9 mouse cellular contexts compared by ENCODE assay signal in the genomic region with DNA sequence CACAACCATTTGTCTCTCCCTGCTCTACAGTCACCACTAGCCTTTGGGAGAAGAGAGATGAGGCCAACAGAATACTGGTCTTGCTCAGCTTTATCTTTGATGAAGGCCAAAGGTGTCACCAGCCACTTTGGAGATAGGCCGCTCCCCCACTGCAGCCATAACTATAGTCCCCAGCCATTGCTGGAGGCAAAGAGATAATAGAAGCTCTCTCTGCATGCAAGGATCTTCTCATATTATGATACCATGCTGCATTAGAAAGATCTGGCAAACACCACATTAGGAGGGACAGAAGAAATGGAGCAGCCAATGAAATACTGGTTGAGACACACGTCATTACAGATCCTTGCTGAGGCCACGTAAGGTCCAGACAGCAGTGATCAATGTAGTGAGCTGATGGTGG. TPM values are rescaled to one million over a fixed set of nuclear protein-coding genes. Genes with fewer than 3 reads are reported as not detected.
A peak's percentile ranks its signal among the peaks of the same experiment; 100 is the strongest.
DNase-seq lines count a peak whose midpoint lies in the region; ATAC-seq and TF ChIP-seq lines count a peak whose summit lies in the region.
"Had no signal": no experiment of that assay in that cellular context is flagged by ENCODE, and none has a peak within 500 bp of the region (broad histone marks: within the 10 kb centered on the region; RNA-seq: fewer than 3 reads in every experiment).

No protein-coding gene starts in this region.

- ATAC-seq in heart, embryonic 16.5 days (replicated peaks; ENCODE audit: extremely low read depth, insufficient read depth, low FRiP score): no peak
- ATAC-seq in limb, embryonic 12.5 days (ENCODE audit: insufficient number of reproducible peaks, insufficient read depth, low FRiP score, low TSS enrichment, low read depth): no peak
- no peak for ATAC-seq in stomach, embryonic 16.5 days (ENCODE audit: insufficient read depth, low FRiP score)

- H3K9ac ChIP-seq in heart, embryonic 16.5 days (ENCODE audit: low read length): no peak overlapping the region
- no peak overlapping the region for H3K9ac ChIP-seq in limb, embryonic 12.5 days (replicated peaks)
- H3K9ac ChIP-seq in stomach, embryonic 16.5 days (ENCODE audit: low read length): 0 out of 2 replicates have a peak overlapping the region, but pooled peaks have one; percentile 22

- no peak for DNase-seq in heart, adult 9 months (ENCODE audit: low spot score in 2 of 2)
- DNase-seq in thymus, adult 2 months: no peak
- no peak for DNase-seq in thymus, postnatal 10 days (ENCODE audit: low spot score in 2 of 2)
- no peak for DNase-seq in layer of hippocampus, postnatal 36 days
- DNase-seq in frontal cortex, postnatal 36 days (ENCODE audit: low spot score in 2 of 2): no peak
- DNase-seq: adrenal gland, postnatal 25 days had no signal

- H3K27me3 ChIP-seq in heart, embryonic 16.5 days (ENCODE audit: control insufficient read depth, insufficient read depth, low read length): no peaks in the 10 kb centered on the region
- no peaks in the 10 kb centered on the region for H3K27me3 ChIP-seq in thymus, adult 2 months (ENCODE audit: control insufficient read depth, insufficient read depth, low read length)
- no peaks in the 10 kb centered on the region for H3K27me3 ChIP-seq in limb, embryonic 12.5 days
- no peaks in the 10 kb centered on the region for H3K27me3 ChIP-seq in stomach, embryonic 16.5 days (ENCODE audit: control insufficient read depth, insufficient read depth, low read length)

- no peak for TF ChIP-seq CTCF in thymus, adult 2 months (IDR thresholded peaks at IDR 0.05; ENCODE audit: borderline replicate concordance, control insufficient read depth, extremely low read depth, insufficient read depth, low read length, poor library complexity)

- H3K9me3 ChIP-seq in heart, embryonic 16.5 days (replicated peaks; ENCODE audit: control insufficient read depth, low read length): no peaks in the 10 kb centered on the region
- H3K9me3 ChIP-seq in limb, embryonic 12.5 days: no peaks in the 10 kb centered on the region
- no peaks in the 10 kb centered on the region for H3K9me3 ChIP-seq in stomach, embryonic 16.5 days (replicated peaks; ENCODE audit: control insufficient read depth, low read length)

- 82% methylated on average over 3 of the region's 3 CpGs for WGBS in heart, embryonic 16.5 days
- 95% methylated on average over 3 of the region's 3 CpGs for WGBS in thymus, adult 2 months
- WGBS in limb, embryonic 12.5 days: 91% methylated on average over 3 of the region's 3 CpGs
- WGBS in stomach, embryonic 16.5 days: 84% methylated on average over 3 of the region's 3 CpGs

- H3K27ac ChIP-seq in heart, embryonic 16.5 days (ENCODE audit: low read length): no peak overlapping the region
- H3K27ac ChIP-seq in thymus, adult 2 months (ENCODE audit: control insufficient read depth, insufficient read depth, low read length): peak overlapping the region; percentile 26; the same call in 1 of the 2 replicates
- no peak overlapping the region for H3K27ac ChIP-seq in limb, embryonic 12.5 days
- no peak overlapping the region for H3K27ac ChIP-seq in stomach, embryonic 16.5 days (ENCODE audit: low read length)

- H3K36me3 ChIP-seq in heart, embryonic 16.5 days (ENCODE audit: control insufficient read depth, insufficient read depth): peaks cover 15% of the 10 kb centered on the region
- peaks cover 9% of the 10 kb centered on the region; the same call in 1 of the 2 replicates for H3K36me3 ChIP-seq in thymus, adult 2 months (ENCODE audit: control insufficient read depth, insufficient read depth, low read length)
- peaks cover 39% of the 10 kb centered on the region for H3K36me3 ChIP-seq in limb, embryonic 12.5 days
- H3K36me3 ChIP-seq in stomach, embryonic 16.5 days (ENCODE audit: control insufficient read depth, insufficient read depth, low read length): peaks cover 8% of the 10 kb centered on the region; the same call in 1 of the 2 replicates

- peak overlapping the region; percentile 98; the same call in 1 of the 2 replicates for H3K4me2 ChIP-seq in heart, embryonic 16.5 days (ENCODE audit: low read depth, low read length)
- peak overlapping the region; percentile 89 for H3K4me2 ChIP-seq in limb, embryonic 12.5 days
- peak overlapping the region; percentile 99 for H3K4me2 ChIP-seq in stomach, embryonic 16.5 days (ENCODE audit: low read depth, low read length)

- peaks cover 16% of the 10 kb centered on the region for H3K4me1 ChIP-seq in heart, embryonic 16.5 days (ENCODE audit: control insufficient read depth, insufficient read depth, low read length)
- H3K4me1 ChIP-seq in thymus, adult 2 months (replicated peaks; ENCODE audit: control insufficient read depth, insufficient read depth, low read length): peaks cover 35% of the 10 kb centered on the region
- H3K4me1 ChIP-seq in limb, embryonic 12.5 days (replicated peaks): peaks cover 20% of the 10 kb centered on the region
- peaks cover 13% of the 10 kb centered on the region for H3K4me1 ChIP-seq in stomach, embryonic 16.5 days (ENCODE audit: control insufficient read depth, insufficient read depth, low read length)

- no peak for TF ChIP-seq POLR2A in thymus, adult 2 months (IDR thresholded peaks at IDR 0.05; ENCODE audit: control insufficient read depth, extremely low read depth, insufficient read depth, low read length, poor library complexity)

- no peak overlapping the region for H3K4me3 ChIP-seq in heart, embryonic 16.5 days (ENCODE audit: low read length)
- no peak overlapping the region for H3K4me3 ChIP-seq in thymus, adult 2 months (ENCODE audit: control insufficient read depth, insufficient read depth, low read length)
- H3K4me3 ChIP-seq in limb, embryonic 12.5 days (replicated peaks): peak overlapping the region; percentile 90; the same call in 1 of the 2 replicates
- no peak overlapping the region for H3K4me3 ChIP-seq in stomach, embryonic 16.5 days (replicated peaks; ENCODE audit: low read length)

RNA-seq across cellular contexts. Expression of a gene that starts 2.0 kb away (rescaled TPM):
- polyA plus RNA-seq in heart, embryonic 16.5 days (2015; fragmentation: Nextera tagmentation; extraction: Ambion mirVana): 28.6 and 30.0 TPM in 2 replicates
- 27.1 and 57.3 TPM in 2 replicates for polyA plus RNA-seq in thymus, adult 2 months (2012; rRNA removed)
- 84.6 and 85.6 TPM in 2 replicates for polyA plus RNA-seq in limb, embryonic 12.5 days (2016; fragmentation: Nextera tagmentation; extraction: Ambion mirVana)
- 52.9 and 55.2 TPM in 2 replicates for polyA plus RNA-seq in stomach, embryonic 16.5 days (2015; fragmentation: Nextera tagmentation; extraction: Ambion mirVana)
- 10 to 100 TPM; 14.2 to 14.5 TPM for total RNA-seq in layer of hippocampus, postnatal 36 days (2021)
